Comparison of ENCODE assay signal across 15 mouse cellular contexts in genomic region chr5:100711219-100711618, GRCm38 (mm10).
"Had no signal": no experiment of that assay in that cellular context is flagged by ENCODE, and none has a peak within 500 bp of the region (broad histone marks: within the 10 kb centered on the region; RNA-seq: fewer than 3 reads in every experiment).

No protein-coding gene starts in this region.

- H3K9me3 ChIP-seq: lung, embryonic 15.5 days; midbrain, embryonic 13.5 days; midbrain, embryonic 15.5 days; neural tube, embryonic 12.5 days; stomach, embryonic 15.5 days had no signal

- H3K4me1 ChIP-seq: lung, embryonic 15.5 days; midbrain, embryonic 13.5 days; midbrain, embryonic 15.5 days; stomach, embryonic 15.5 days had no signal

- H3K27ac ChIP-seq: lung, embryonic 15.5 days; midbrain, embryonic 13.5 days; midbrain, embryonic 15.5 days; neural tube, embryonic 12.5 days; stomach, embryonic 15.5 days; stomach, postnatal 0 days had no signal

- DNase-seq: lung, adult 2 months; lung, postnatal 14 days; lung, postnatal 36 days; right cerebral cortex, postnatal 14 days; thymus, adult 2 months; thymus, postnatal 25 days; thymus, postnatal 4 days had no signal

- H3K27me3 ChIP-seq: lung, embryonic 15.5 days; megakaryocyte, embryonic 14.5 days; midbrain, embryonic 13.5 days; midbrain, embryonic 15.5 days; neural tube, embryonic 12.5 days; stomach, embryonic 15.5 days had no signal

- H3K9ac ChIP-seq: lung, embryonic 15.5 days; midbrain, embryonic 13.5 days; midbrain, embryonic 15.5 days; neural tube, embryonic 12.5 days; stomach, embryonic 15.5 days had no signal

- H3K4me3 ChIP-seq: lung, embryonic 15.5 days; midbrain, embryonic 13.5 days; midbrain, embryonic 15.5 days; neural tube, embryonic 12.5 days; stomach, embryonic 15.5 days had no signal

- ATAC-seq: lung, postnatal 0 days; midbrain, embryonic 13.5 days; midbrain, embryonic 15.5 days had no signal

- H3K36me3 ChIP-seq: lung, embryonic 15.5 days; midbrain, embryonic 13.5 days; midbrain, embryonic 15.5 days; neural tube, embryonic 12.5 days; stomach, embryonic 15.5 days had no signal
